Mouse (Mus musculus) G1E (cell line): Measurements from ENCODE around the gene Elavl4.

Experiments used
- CTCF ChIP-seq: IDR thresholded peaks from 2 replicates; pipeline ENCODE4 v1.5.1; 2012; ENCODE audit warnings: low read depth, low read length, inconsistent platforms, mixed read lengths
- GATA1 ChIP-seq: IDR thresholded peaks from 2 replicates; pipeline ENCODE4 v1.6.1; 2012; ENCODE audit warnings: borderline replicate concordance, low read length, inconsistent platforms, mixed read lengths

- TF ChIP-seq CTCF, result no peak
- TF ChIP-seq GATA1, result no peak
Observed at GRCm38 (mm10) chr4:110312126-110312525, 39.6 kb downstream of the Elavl4 start.
